Mouse (Mus musculus): ENCODE measurements around the gene Plekhs1. TPM values are rescaled to one million over a fixed set of nuclear protein-coding genes. Genes with fewer than 3 reads are reported as not detected.

Plekhs1 gene
- polyA plus RNA-seq, 1 experiment = 0.38 TPM

GRCm38 (mm10) chr19:56535765-56536164 is 74.3 kb downstream of the Plekhs1 start:
- H3K4me3 ChIP-seq (ENCODE audit: insufficient read depth, low read length) = no peak overlapping the region
- TF ChIP-seq CTCF (IDR thresholded peaks at IDR 0.05; ENCODE audit: extremely low read depth, insufficient read depth, low read length) (no peak), POLR2A (IDR thresholded peaks at IDR 0.05; ENCODE audit: extremely low read depth, insufficient read depth, low read length) (no peak)
- no peak overlapping the region for H3K27ac ChIP-seq (ENCODE audit: insufficient read depth, low read length)
- H3K4me1 ChIP-seq (ENCODE audit: control insufficient read depth, insufficient read depth, low read length) = no peaks in the 10 kb centered on the region

Other genes starting within 250 kb of the Plekhs1 start
- gene Habp2, start 174.5 kb upstream of the Plekhs1 start, polyA plus RNA-seq (2012; rRNA removed) = not detected in 2 replicates
- gene Nrap, start 71.6 kb upstream of the Plekhs1 start, polyA plus RNA-seq (2012; rRNA removed) = 0.38 and 0.40 TPM in 2 replicates
- 4.4 TPM in 2 replicates for gene Casp7, start 64.5 kb upstream of the Plekhs1 start, polyA plus RNA-seq (2012; rRNA removed)
- 7.1 and 10.4 TPM in 2 replicates for gene Dclre1a, start 86.6 kb downstream of the Plekhs1 start, polyA plus RNA-seq (2012; rRNA removed)
- 10.1 and 10.7 TPM in 2 replicates for gene Nhlrc2, start 86.6 kb downstream of the Plekhs1 start, polyA plus RNA-seq (2012; rRNA removed)